Mouse (Mus musculus): ENCODE data around the gene Glis1. TPM values are rescaled to one million over a fixed set of nuclear protein-coding genes. Genes with fewer than 3 reads are reported as not detected.

Gene Glis1
- polyA plus RNA-seq, 1 experiment from 2014 or later: 2.7 TPM

GRCm38 (mm10) chr4:107484221-107484575 is 49.8 kb downstream of the Glis1 start:
- no peaks in the 10 kb centered on the region for H3K36me3 ChIP-seq
- ATAC-seq (ENCODE audit: low read depth): no peak
- no peak overlapping the region for H3K4me2 ChIP-seq
- H3K9ac ChIP-seq: no peak overlapping the region
- 89% methylated on average over 4 of the region's 4 CpGs for WGBS
- no peaks in the 10 kb centered on the region for H3K9me3 ChIP-seq
- H3K27ac ChIP-seq (replicated peaks): no peak overlapping the region
- H3K27me3 ChIP-seq: no peaks in the 10 kb centered on the region
- H3K4me3 ChIP-seq: no peak overlapping the region
- H3K4me1 ChIP-seq (replicated peaks): 0 out of 2 replicates have a peak, but pooled peaks cover 3% of the 10 kb centered on the region

GRCm38 (mm10) chr4:107485903-107486302 is 51.5 kb downstream of the Glis1 start:
- no peaks in the 10 kb centered on the region for H3K9me3 ChIP-seq
- no peak overlapping the region for H3K27ac ChIP-seq (replicated peaks)
- 0 out of 2 replicates have a peak, but pooled peaks cover 3% of the 10 kb centered on the region for H3K4me1 ChIP-seq (replicated peaks)
- no peak for ATAC-seq (ENCODE audit: low read depth)
- no peak overlapping the region for H3K4me2 ChIP-seq
- H3K4me3 ChIP-seq: no peak overlapping the region
- no peak overlapping the region for H3K9ac ChIP-seq
- no peaks in the 10 kb centered on the region for H3K36me3 ChIP-seq
- H3K27me3 ChIP-seq: no peaks in the 10 kb centered on the region
- WGBS: 75% methylated on average over 5 of the region's 5 CpGs

GRCm38 (mm10) chr4:107489121-107489840 is 54.9 kb downstream of the Glis1 start:
- WGBS: 84% methylated on average over 20 of the region's 20 CpGs
- Histone ChIP-seq H3K4me1 (replicated peaks) (0 out of 2 replicates have a peak, but pooled peaks cover 3% of the 10 kb centered on the region), H3K9me3 (no peaks in the 10 kb centered on the region), H3K27ac (replicated peaks) (no peak overlapping the region), H3K36me3 (no peaks in the 10 kb centered on the region), H3K27me3 (no peaks in the 10 kb centered on the region), H3K4me2 (no peak overlapping the region), H3K4me3 (no peak overlapping the region), H3K9ac (no peak overlapping the region)
- no peak for ATAC-seq (ENCODE audit: low read depth)

GRCm38 (mm10) chr4:107492991-107493390 is 58.6 kb downstream of the Glis1 start:
- no peaks in the 10 kb centered on the region for H3K27me3 ChIP-seq
- no peak for ATAC-seq (ENCODE audit: low read depth)
- H3K4me3 ChIP-seq: no peak overlapping the region
- H3K36me3 ChIP-seq: no peaks in the 10 kb centered on the region
- 58% methylated on average over 5 of the region's 5 CpGs for WGBS
- H3K4me1 ChIP-seq (replicated peaks): no peaks in the 10 kb centered on the region
- no peak overlapping the region for H3K4me2 ChIP-seq
- no peaks in the 10 kb centered on the region for H3K9me3 ChIP-seq
- H3K9ac ChIP-seq: no peak overlapping the region
- no peak overlapping the region for H3K27ac ChIP-seq (replicated peaks)

- WGBS: 67% methylated on average over 9 of the region's 9 CpGs
- no peak for ATAC-seq (ENCODE audit: low read depth)
- H3K9me3 ChIP-seq: no peaks in the 10 kb centered on the region
- no peak overlapping the region for H3K9ac ChIP-seq
- H3K4me3 ChIP-seq: no peak overlapping the region
- H3K27ac ChIP-seq (replicated peaks): no peak overlapping the region
- H3K4me1 ChIP-seq (replicated peaks): no peaks in the 10 kb centered on the region
- no peak overlapping the region for H3K4me2 ChIP-seq
- no peaks in the 10 kb centered on the region for H3K36me3 ChIP-seq
- H3K27me3 ChIP-seq: no peaks in the 10 kb centered on the region
Observed at GRCm38 (mm10) chr4:107495751-107496430, 61.5 kb downstream of the Glis1 start.

GRCm38 (mm10) chr4:107497430-107497935 is 63.1 kb downstream of the Glis1 start:
- WGBS: 75% methylated on average over 18 of the region's 18 CpGs
- Histone ChIP-seq H3K27me3 (no peaks in the 10 kb centered on the region), H3K27ac (replicated peaks) (no peak overlapping the region), H3K9me3 (no peaks in the 10 kb centered on the region), H3K4me3 (no peak overlapping the region), H3K4me2 (no peak overlapping the region), H3K4me1 (replicated peaks) (peaks cover 5% of the 10 kb centered on the region; the same call in 1 of the 2 replicates), H3K36me3 (no peaks in the 10 kb centered on the region), H3K9ac (no peak overlapping the region)
- ATAC-seq (ENCODE audit: low read depth): no peak

- no peak overlapping the region for H3K27ac ChIP-seq (replicated peaks)
- no peak for ATAC-seq (ENCODE audit: low read depth)
- 58% methylated on average over 10 of the region's 10 CpGs for WGBS
Observed at GRCm38 (mm10) chr4:107502601-107503051, 68.2 kb downstream of the Glis1 start.

GRCm38 (mm10) chr4:107514981-107515380 is 80.6 kb downstream of the Glis1 start:
- Histone ChIP-seq H3K27ac (replicated peaks) (no peak overlapping the region), H3K4me3 (no peak overlapping the region), H3K9me3 (no peaks in the 10 kb centered on the region), H3K27me3 (no peaks in the 10 kb centered on the region), H3K9ac (no peak overlapping the region), H3K4me2 (no peak overlapping the region), H3K4me1 (replicated peaks) (no peaks in the 10 kb centered on the region), H3K36me3 (no peaks in the 10 kb centered on the region)
- ATAC-seq (ENCODE audit: low read depth): no peak
- WGBS: 91% methylated on average over 11 of the region's 11 CpGs

More at GRCm38 (mm10) chr4:107502601-107503051, 68.2 kb downstream of the Glis1 start:
- Histone ChIP-seq H3K4me2 (no peak overlapping the region), H3K9ac (no peak overlapping the region), H3K27me3 (no peaks in the 10 kb centered on the region), H3K9me3 (no peaks in the 10 kb centered on the region), H3K4me1 (replicated peaks) (peaks cover 11% of the 10 kb centered on the region; the same call in 1 of the 2 replicates), H3K4me3 (no peak overlapping the region), H3K36me3 (no peaks in the 10 kb centered on the region)

GRCm38 (mm10) chr4:107515626-107516025 is 81.2 kb downstream of the Glis1 start:
- H3K4me2 ChIP-seq: no peak overlapping the region
- no peaks in the 10 kb centered on the region for H3K36me3 ChIP-seq
- no peak overlapping the region for H3K27ac ChIP-seq (replicated peaks)
- 93% methylated on average over 7 of the region's 7 CpGs for WGBS
- ATAC-seq (ENCODE audit: low read depth): no peak
- no peaks in the 10 kb centered on the region for H3K4me1 ChIP-seq (replicated peaks)
- no peaks in the 10 kb centered on the region for H3K9me3 ChIP-seq
- H3K4me3 ChIP-seq: no peak overlapping the region
- H3K9ac ChIP-seq: no peak overlapping the region
- H3K27me3 ChIP-seq: no peaks in the 10 kb centered on the region

GRCm38 (mm10) chr4:107518766-107519165 is 84.4 kb downstream of the Glis1 start:
- no peaks in the 10 kb centered on the region for H3K36me3 ChIP-seq
- no peak for ATAC-seq (ENCODE audit: low read depth)
- no peaks in the 10 kb centered on the region for H3K9me3 ChIP-seq
- H3K4me3 ChIP-seq: no peak overlapping the region
- no peaks in the 10 kb centered on the region for H3K27me3 ChIP-seq
- H3K27ac ChIP-seq (replicated peaks): no peak overlapping the region
- H3K9ac ChIP-seq: no peak overlapping the region
- H3K4me1 ChIP-seq (replicated peaks): peaks cover 5% of the 10 kb centered on the region
- 91% methylated on average over 11 of the region's 11 CpGs for WGBS
- no peak overlapping the region for H3K4me2 ChIP-seq

GRCm38 (mm10) chr4:107520071-107520470 is 85.7 kb downstream of the Glis1 start:
- Histone ChIP-seq H3K9me3 (no peaks in the 10 kb centered on the region), H3K4me2 (no peak overlapping the region), H3K4me3 (no peak overlapping the region), H3K27me3 (no peaks in the 10 kb centered on the region), H3K9ac (no peak overlapping the region), H3K27ac (replicated peaks) (no peak overlapping the region), H3K36me3 (no peaks in the 10 kb centered on the region), H3K4me1 (replicated peaks) (peaks cover 6% of the 10 kb centered on the region)
- 83% methylated on average over 5 of the region's 5 CpGs for WGBS
- no peak for ATAC-seq (ENCODE audit: low read depth)

- Histone ChIP-seq H3K4me1 (replicated peaks) (peaks cover 6% of the 10 kb centered on the region), H3K9ac (no peak overlapping the region), H3K27ac (replicated peaks) (no peak overlapping the region), H3K9me3 (no peaks in the 10 kb centered on the region), H3K4me2 (no peak overlapping the region), H3K36me3 (no peaks in the 10 kb centered on the region), H3K27me3 (no peaks in the 10 kb centered on the region), H3K4me3 (no peak overlapping the region)
- ATAC-seq (ENCODE audit: low read depth): no peak
- WGBS: 49% methylated on average over 4 of the region's 5 CpGs
Observed at GRCm38 (mm10) chr4:107520816-107521215, 86.4 kb downstream of the Glis1 start.
